Mouse (Mus musculus) ES-Bruce4 (cell line): ENCODE results near the gene Hoxd8. TPM values are rescaled to one million over a fixed set of nuclear protein-coding genes. Genes with fewer than 3 reads are reported as not detected.

Experiments
- H3K27ac ChIP-seq: 2 replicates; pipeline ENCODE4 v1.5.1; 2012; ENCODE audit warnings: low read length, inconsistent platforms; ENCODE audit not compliant: insufficient read depth
- H3K27me3 ChIP-seq: 2 replicates; pipeline ENCODE4 v1.6.1; 2012; ENCODE audit warnings: mild to moderate bottlenecking, low read length, inconsistent platforms; ENCODE audit not compliant: control insufficient read depth, poor library complexity, insufficient read depth, severe bottlenecking
- H3K36me3 ChIP-seq: 2 replicates; pipeline ENCODE4 v1.6.1; 2012; ENCODE audit warnings: inconsistent platforms, mild to moderate bottlenecking, low read length, moderate library complexity; ENCODE audit not compliant: control insufficient read depth, poor library complexity, insufficient read depth, severe bottlenecking
- H3K4me1 ChIP-seq: one replicate; pipeline ENCODE4 v1.8.1; 2011; ENCODE audit warnings: low read length; ENCODE audit not compliant: control insufficient read depth, insufficient read depth
- H3K4me3 ChIP-seq: 2 replicates; pipeline ENCODE4 v1.5.1; 2011; ENCODE audit warnings: low read depth, mild to moderate bottlenecking, low read length
- H3K9ac ChIP-seq: 2 replicates; pipeline ENCODE4 v1.6.1; 2012; ENCODE audit warnings: low read depth, mild to moderate bottlenecking, inconsistent platforms; ENCODE audit not compliant: poor library complexity, severe bottlenecking
- H3K9me3 ChIP-seq: replicated peaks from 2 replicates; pipeline ENCODE4 v1.6.1; 2012; ENCODE audit warnings: mild to moderate bottlenecking, low read length, inconsistent platforms; ENCODE audit not compliant: control insufficient read depth, poor library complexity, insufficient read depth, severe bottlenecking
- CTCF ChIP-seq: IDR thresholded peaks from one replicate; pipeline ENCODE4 v1.8.1; 2011; ENCODE audit warnings: low read depth, low read length
- EP300 ChIP-seq: IDR thresholded peaks from 2 replicates; pipeline ENCODE4 v1.6.1; 2011; ENCODE audit warnings: low read depth, low read length; ENCODE audit not compliant: insufficient read depth
- POLR2A ChIP-seq: IDR thresholded peaks from one replicate; pipeline ENCODE4 v1.8.1; 2011; ENCODE audit warnings: low read length; ENCODE audit not compliant: insufficient read depth
- polyA plus RNA-seq: library from polyadenylated mRNA; stranded (reverse); fragments of >200 nt; gene quantifications from 2 replicates; pipeline ENCODE4 v1.2.4, GENCODE M21; 2011; ENCODE audit warnings: low read depth; ENCODE audit not compliant: missing spikeins, insufficient read depth, insufficient read length

Gene Hoxd8
- polyA plus RNA-seq, 1 experiment: 2.1 TPM

DNA sequence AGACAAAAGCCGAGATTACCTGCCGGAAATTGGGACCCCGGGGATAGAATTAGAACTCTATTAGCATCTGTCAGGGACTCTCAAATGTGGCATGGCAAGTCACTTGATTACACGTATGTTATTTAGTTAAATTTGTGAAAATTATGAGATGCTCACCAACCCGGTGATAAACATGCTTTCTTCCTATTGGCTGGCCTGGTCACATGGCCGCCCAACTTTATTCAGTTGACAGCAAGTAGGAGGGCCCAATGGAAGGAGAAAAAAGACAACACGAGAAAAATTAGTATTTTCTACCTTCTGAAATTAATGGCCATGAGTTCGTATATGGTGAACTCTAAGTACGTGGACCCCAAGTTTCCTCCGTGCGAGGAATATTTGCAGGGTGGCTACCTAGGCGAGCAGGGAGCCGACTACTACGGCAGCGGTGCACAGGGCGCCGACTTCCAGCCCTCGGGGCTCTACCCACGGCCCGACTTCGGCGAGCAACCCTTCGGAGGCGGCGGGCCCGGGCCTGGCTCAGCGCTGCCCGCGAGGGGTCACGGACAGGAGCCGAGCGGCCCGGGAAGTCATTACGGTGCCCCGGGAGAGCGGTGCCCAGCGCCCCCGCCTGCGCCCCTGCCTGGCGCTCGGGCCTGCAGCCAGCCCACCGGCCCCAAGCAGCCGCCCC is 22.7 kb downstream of the Hoxd8 start:
- no peak for TF ChIP-seq CTCF
- no peak for TF ChIP-seq EP300
- TF ChIP-seq POLR2A: no peak
- no peaks in the 10 kb centered on the region for H3K36me3 ChIP-seq
- peak overlapping the region; percentile 63 for H3K4me3 ChIP-seq
- H3K9me3 ChIP-seq: no peaks in the 10 kb centered on the region
- H3K27ac ChIP-seq: no peak overlapping the region
- no peaks in the 10 kb centered on the region for H3K4me1 ChIP-seq
- peak overlapping the region; percentile 41 for H3K9ac ChIP-seq
- peaks cover 38% of the 10 kb centered on the region for H3K27me3 ChIP-seq

DNA sequence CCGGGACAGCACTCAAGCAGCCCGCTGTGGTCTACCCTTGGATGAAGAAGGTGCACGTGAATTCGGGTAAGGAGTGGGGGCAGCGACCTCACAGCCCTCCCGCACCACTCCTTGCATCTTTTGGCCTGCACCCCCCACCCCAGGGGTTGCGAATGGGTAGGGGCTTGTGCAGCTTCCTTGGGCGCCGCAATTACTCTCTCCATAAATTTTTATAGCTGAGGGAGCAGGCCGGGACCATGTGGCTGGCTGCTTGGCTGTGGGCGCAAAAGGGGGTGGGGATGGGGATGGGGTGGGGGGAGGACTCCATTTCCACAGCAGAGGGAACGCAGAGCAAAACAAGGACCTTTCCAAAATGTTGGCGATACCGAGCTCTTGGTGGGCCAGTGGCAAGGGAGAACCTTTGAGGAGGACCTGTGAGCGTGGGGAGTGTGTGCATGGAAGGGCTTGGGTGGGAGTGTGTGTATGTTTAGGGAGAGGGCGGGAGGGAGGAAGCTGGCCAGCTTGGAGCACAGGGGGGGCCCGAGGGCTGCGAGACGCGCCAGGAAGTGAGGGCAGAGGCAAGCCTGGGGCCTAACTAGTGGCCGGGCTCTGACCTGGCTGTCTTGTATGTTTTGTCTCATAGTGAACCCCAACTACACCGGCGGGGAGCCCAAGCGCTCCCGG is 23.4 kb downstream of the Hoxd8 start:
- Histone ChIP-seq H3K4me1 (no peaks in the 10 kb centered on the region), H3K36me3 (no peaks in the 10 kb centered on the region), H3K4me3 (peak overlapping the region; percentile 63), H3K9ac (peak overlapping the region; percentile 41), H3K27ac (no peak overlapping the region), H3K27me3 (peaks cover 39% of the 10 kb centered on the region), H3K9me3 (no peaks in the 10 kb centered on the region)
- TF ChIP-seq POLR2A (no peak), CTCF (no peak), EP300 (no peak)

DNA sequence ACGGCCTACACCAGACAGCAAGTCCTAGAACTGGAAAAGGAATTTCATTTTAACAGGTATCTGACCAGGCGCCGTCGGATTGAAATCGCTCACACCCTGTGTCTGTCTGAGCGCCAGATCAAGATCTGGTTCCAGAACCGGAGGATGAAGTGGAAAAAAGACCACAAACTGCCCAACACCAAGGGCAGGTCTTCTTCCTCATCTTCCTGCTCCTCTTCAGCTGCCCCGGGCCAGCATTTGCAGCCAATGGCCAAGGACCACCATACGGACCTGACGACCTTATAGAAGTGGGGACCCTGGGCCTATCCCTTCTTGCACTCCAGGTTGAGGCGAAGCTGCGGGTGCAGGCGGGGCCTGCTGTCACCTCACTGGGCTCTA is 23.9 kb downstream of the Hoxd8 start:
- H3K36me3 ChIP-seq: no peaks in the 10 kb centered on the region
- H3K27ac ChIP-seq: no peak overlapping the region
- peak overlapping the region; percentile 21; the same call in 1 of the 2 replicates for H3K4me3 ChIP-seq
- no peaks in the 10 kb centered on the region for H3K9me3 ChIP-seq
- TF ChIP-seq CTCF (no peak), EP300 (no peak), POLR2A (no peak)
- no peaks in the 10 kb centered on the region for H3K4me1 ChIP-seq
- H3K27me3 ChIP-seq: peaks cover 42% of the 10 kb centered on the region
- H3K9ac ChIP-seq: peak overlapping the region; percentile 41; the same call in 1 of the 2 replicates

DNA sequence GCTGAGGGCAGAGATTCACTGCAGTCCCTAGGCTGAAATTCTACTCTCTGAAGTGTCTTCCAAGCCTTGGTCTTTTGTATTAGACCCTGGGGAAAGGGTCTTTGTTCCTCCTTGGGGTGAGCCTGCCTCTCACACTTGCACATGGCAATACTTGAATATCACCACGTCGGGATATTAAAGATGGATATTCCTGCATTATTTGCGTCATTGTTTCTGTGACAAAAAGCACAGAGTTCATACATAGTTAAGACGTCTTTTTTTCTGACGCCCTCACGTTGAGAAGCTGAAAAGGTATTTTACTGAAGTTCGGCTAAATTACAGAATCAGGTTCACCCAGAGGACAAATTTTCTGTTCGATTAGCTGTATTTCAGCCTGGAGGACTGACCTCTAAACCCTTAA is 25.9 kb downstream of the Hoxd8 start:
- TF ChIP-seq POLR2A (no peak), EP300 (no peak), CTCF (no peak)
- no peaks in the 10 kb centered on the region for H3K36me3 ChIP-seq
- H3K27ac ChIP-seq: no peak overlapping the region
- no peak overlapping the region for H3K4me3 ChIP-seq
- H3K9me3 ChIP-seq: no peaks in the 10 kb centered on the region
- H3K9ac ChIP-seq: no peak overlapping the region
- H3K4me1 ChIP-seq: no peaks in the 10 kb centered on the region
- H3K27me3 ChIP-seq: peaks cover 44% of the 10 kb centered on the region

DNA sequence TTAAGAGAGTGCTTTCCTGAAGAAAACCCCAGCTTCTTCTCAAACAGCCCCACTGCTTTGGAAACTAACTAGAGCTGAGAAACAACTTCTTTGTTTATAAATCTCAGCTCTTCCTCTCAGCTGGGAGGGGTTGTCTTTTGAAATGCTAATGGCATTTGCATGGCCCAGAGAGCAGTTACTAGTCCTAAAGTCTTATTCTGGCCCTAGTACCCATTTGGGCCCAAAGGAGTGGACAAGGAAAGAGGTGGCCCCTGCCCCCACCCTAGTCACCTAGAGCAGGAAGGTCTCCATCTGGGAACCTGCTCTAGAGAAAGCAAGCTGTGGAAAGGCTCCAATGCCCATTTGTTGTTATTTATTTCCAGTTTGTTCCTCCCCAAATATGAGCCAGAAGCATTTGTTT is 26.6 kb downstream of the Hoxd8 start:
- Histone ChIP-seq H3K27me3 (peaks cover 46% of the 10 kb centered on the region), H3K4me3 (no peak overlapping the region), H3K9ac (no peak overlapping the region), H3K27ac (no peak overlapping the region), H3K36me3 (no peaks in the 10 kb centered on the region), H3K4me1 (no peaks in the 10 kb centered on the region), H3K9me3 (no peaks in the 10 kb centered on the region)
- TF ChIP-seq EP300 (no peak), CTCF (no peak)

GRCm38 (mm10) chr2:74731799-74732512 is 27.5 kb downstream of the Hoxd8 start:
- TF ChIP-seq EP300: no peak
- no peak for TF ChIP-seq CTCF
- TF ChIP-seq POLR2A: no peak
- no peak overlapping the region for H3K27ac ChIP-seq
- no peak overlapping the region for H3K9ac ChIP-seq
- peaks cover 49% of the 10 kb centered on the region for H3K27me3 ChIP-seq
- no peak overlapping the region for H3K4me3 ChIP-seq
- H3K4me1 ChIP-seq: no peaks in the 10 kb centered on the region
- no peaks in the 10 kb centered on the region for H3K36me3 ChIP-seq
- no peaks in the 10 kb centered on the region for H3K9me3 ChIP-seq
